Mouse (Mus musculus) erythroblast, embryonic 14.5 days (primary cell): ENCODE measurements around the gene Msl2. TPM values are rescaled to one million over a fixed set of nuclear protein-coding genes. Genes with fewer than 3 reads are reported as not detected.

Source experiments
- H3K27me3 ChIP-seq: 2 replicates; pipeline ENCODE4 v1.6.1; 2012; ENCODE audit warnings: inconsistent platforms; ENCODE audit not compliant: control insufficient read depth
- H3K36me3 ChIP-seq: 2 replicates; pipeline ENCODE4 v1.6.1; 2012; ENCODE audit warnings: mild to moderate bottlenecking, inconsistent platforms; ENCODE audit not compliant: control insufficient read depth
- H3K4me1 ChIP-seq: 2 replicates; pipeline ENCODE4 v1.6.1; 2012; ENCODE audit warnings: inconsistent platforms; ENCODE audit not compliant: control insufficient read depth
- H3K4me3 ChIP-seq: replicated peaks from 2 replicates; pipeline ENCODE3; 2012; ENCODE audit warnings: moderate library complexity, mild to moderate bottlenecking, inconsistent platforms
- H3K9me3 ChIP-seq: 2 replicates; pipeline ENCODE4 v1.6.1; 2012; ENCODE audit warnings: low read length, inconsistent platforms, mixed read lengths; ENCODE audit not compliant: control insufficient read depth
- GATA1 ChIP-seq: IDR thresholded peaks from 2 replicates; pipeline ENCODE4 v1.6.1; 2012; ENCODE audit warnings: low read length, inconsistent platforms, mixed read lengths
- TAL1 ChIP-seq: IDR thresholded peaks from 3 replicates; pipeline ENCODE4 v1.6.1; 2012; ENCODE audit warnings: low read length, inconsistent platforms, mixed read lengths
- polyA plus RNA-seq: library from polyadenylated mRNA; stranded (reverse); fragments of >175 nt; gene quantifications from 2 replicates; pipeline ENCODE4 v1.2.3, GENCODE M21; 2012

Gene Msl2
- polyA plus RNA-seq, 1 experiment: 1.1 TPM

GRCm38 (mm10) chr9:101105735-101106134 is 31.8 kb downstream of the Msl2 start:
- TF ChIP-seq GATA1: no peak
- TF ChIP-seq TAL1: no peak
- H3K36me3 ChIP-seq: peaks cover 53% of the 10 kb centered on the region

DNA sequence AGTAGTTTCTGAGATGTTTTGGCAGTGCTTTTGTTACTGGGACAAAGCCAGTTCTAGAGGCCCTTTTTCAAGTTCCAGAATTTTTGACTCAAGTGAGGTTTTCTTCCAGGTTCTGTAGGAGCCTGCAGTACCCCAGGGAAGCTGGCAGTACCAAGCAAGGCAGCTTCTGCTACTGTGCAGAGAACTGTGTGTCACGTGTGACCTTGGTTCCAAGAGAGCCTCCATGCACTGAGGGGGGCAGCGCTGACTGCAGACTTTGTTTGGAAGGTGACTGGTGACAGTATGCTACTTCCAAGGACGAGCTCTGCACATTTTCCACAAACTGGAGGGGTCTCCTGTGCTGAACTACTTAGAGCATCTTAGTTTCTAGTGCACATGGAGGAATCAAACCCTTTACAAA is 33.5 kb downstream of the Msl2 start:
- no peaks in the 10 kb centered on the region for H3K27me3 ChIP-seq

More at GRCm38 (mm10) chr9:101105735-101106134, 31.8 kb downstream of the Msl2 start:
- peaks cover 2% of the 10 kb centered on the region for H3K4me1 ChIP-seq
- H3K27me3 ChIP-seq: no peaks in the 10 kb centered on the region
- H3K9me3 ChIP-seq: no peaks in the 10 kb centered on the region
- H3K4me3 ChIP-seq: no peak overlapping the region

DNA sequence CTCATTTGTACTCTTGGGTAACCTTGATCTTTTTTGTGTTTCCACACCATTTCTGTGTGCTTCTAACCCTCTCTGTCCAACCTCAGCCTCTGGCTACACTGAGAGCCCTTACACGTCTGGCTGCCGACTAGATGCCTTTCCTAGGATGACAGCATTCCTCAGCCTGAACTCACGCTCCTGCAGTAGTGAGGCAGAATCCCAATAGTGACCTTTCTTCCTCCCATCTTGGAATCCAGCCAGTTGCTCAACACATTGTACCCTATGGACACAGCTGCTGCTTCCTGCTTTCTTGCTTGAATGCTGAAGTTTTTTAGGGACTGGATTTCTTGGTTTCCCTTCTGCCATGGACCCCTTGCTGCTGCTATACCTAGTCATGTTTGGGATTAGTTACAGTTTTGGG is 36.1 kb downstream of the Msl2 start:
- Histone ChIP-seq H3K4me3 (no peak overlapping the region), H3K36me3 (peaks cover 20% of the 10 kb centered on the region), H3K9me3 (no peaks in the 10 kb centered on the region), H3K4me1 (peaks cover 14% of the 10 kb centered on the region), H3K27me3 (no peaks in the 10 kb centered on the region)
- TF ChIP-seq GATA1 (no peak), TAL1 (no peak)

More for the DNA sequence above, 33.5 kb downstream of the Msl2 start:
- H3K36me3 ChIP-seq: peaks cover 37% of the 10 kb centered on the region
- TF ChIP-seq TAL1 (no peak), GATA1 (no peak)
- H3K4me3 ChIP-seq: no peak overlapping the region
- H3K9me3 ChIP-seq: no peaks in the 10 kb centered on the region
- peaks cover 2% of the 10 kb centered on the region for H3K4me1 ChIP-seq

DNA sequence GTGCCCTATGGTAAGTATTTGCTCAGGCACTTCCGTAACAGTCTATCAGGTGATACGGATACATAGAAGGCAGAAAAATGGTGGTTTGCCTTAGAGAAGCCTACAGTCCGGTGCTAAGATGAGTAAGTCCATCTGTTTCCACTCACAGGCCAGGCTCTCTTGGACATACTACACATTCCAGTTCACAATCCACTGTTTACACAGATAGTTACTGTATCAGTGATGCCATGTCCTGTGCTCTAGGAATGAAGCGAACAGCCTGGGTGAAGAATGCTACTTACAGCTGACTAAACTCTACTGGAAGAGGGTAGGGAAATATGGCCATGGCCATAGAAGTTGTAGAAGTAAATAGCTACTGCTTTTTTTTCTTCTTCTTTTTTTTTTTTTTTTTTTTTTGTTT is 39.4 kb downstream of the Msl2 start:
- no peaks in the 10 kb centered on the region for H3K27me3 ChIP-seq
- TF ChIP-seq TAL1: no peak
- TF ChIP-seq GATA1: no peak
- no peaks in the 10 kb centered on the region; the same call in 1 of the 2 replicates for H3K36me3 ChIP-seq
- H3K4me3 ChIP-seq: no peak overlapping the region
- H3K4me1 ChIP-seq: peaks cover 15% of the 10 kb centered on the region
- no peaks in the 10 kb centered on the region for H3K9me3 ChIP-seq

- Histone ChIP-seq H3K4me3 (no peak overlapping the region), H3K36me3 (no peaks in the 10 kb centered on the region; the same call in 1 of the 2 replicates)
- TF ChIP-seq GATA1: no peak
- TF ChIP-seq TAL1: no peak
Observed at GRCm38 (mm10) chr9:101114182-101114884, 40.4 kb downstream of the Msl2 start.

GRCm38 (mm10) chr9:101143635-101144034 is 69.7 kb downstream of the Msl2 start:
- Histone ChIP-seq H3K4me3 (no peak overlapping the region), H3K4me1 (no peaks in the 10 kb centered on the region), H3K9me3 (no peaks in the 10 kb centered on the region), H3K27me3 (no peaks in the 10 kb centered on the region), H3K36me3 (peaks cover 2% of the 10 kb centered on the region; the same call in 1 of the 2 replicates)
- TF ChIP-seq GATA1 (no peak), TAL1 (no peak)

More at GRCm38 (mm10) chr9:101114182-101114884, 40.4 kb downstream of the Msl2 start:
- Histone ChIP-seq H3K9me3 (no peaks in the 10 kb centered on the region), H3K27me3 (no peaks in the 10 kb centered on the region), H3K4me1 (peaks cover 15% of the 10 kb centered on the region)

DNA sequence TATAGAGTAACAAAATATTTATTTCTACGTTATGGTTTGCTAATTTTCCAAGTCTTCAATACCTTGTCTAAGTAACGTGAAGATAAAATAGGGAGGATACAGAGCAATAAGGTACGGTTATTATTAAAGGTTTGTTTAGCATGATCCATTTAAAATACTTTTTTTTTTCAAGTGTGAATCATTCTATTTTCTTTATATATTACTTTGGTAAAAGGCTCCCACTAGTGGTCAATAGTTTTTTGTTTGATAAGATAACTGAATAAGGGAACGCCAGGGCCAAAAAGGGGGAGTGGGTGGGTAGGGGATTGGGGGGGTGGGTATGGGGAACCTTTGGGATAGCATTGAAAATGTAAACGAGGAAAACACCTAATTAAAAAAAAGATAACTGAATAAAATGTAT is 79.0 kb downstream of the Msl2 start:
- H3K4me3 ChIP-seq: no peak overlapping the region
- no peaks in the 10 kb centered on the region for H3K27me3 ChIP-seq
- no peaks in the 10 kb centered on the region for H3K9me3 ChIP-seq
- TF ChIP-seq GATA1: no peak
- TF ChIP-seq TAL1: no peak
- H3K4me1 ChIP-seq: no peaks in the 10 kb centered on the region
- H3K36me3 ChIP-seq: no peaks in the 10 kb centered on the region; the same call in 1 of the 2 replicates

Other genes starting within 250 kb of the Msl2 start
- gene Pccb, start 39.2 kb upstream of the Msl2 start, polyA plus RNA-seq: 4.3 and 5.0 TPM in 2 replicates
- gene Ppp2r3a, start 177.7 kb downstream of the Msl2 start, polyA plus RNA-seq: 0.03 and 0.04 TPM in 2 replicates